Mouse (Mus musculus) stomach, postnatal 0 days (tissue): ENCODE measurements around the gene Dcst1.

Source experiments
- CTCF ChIP-seq: IDR thresholded peaks from 2 replicates; pipeline ENCODE4 v1.5.1; 2016; ENCODE audit warnings: antibody characterized with exemption, low read depth, mild to moderate bottlenecking, moderate library complexity
- EP300 ChIP-seq: optimal IDR thresholded peaks from 2 replicates; pipeline ENCODE3; 2016; ENCODE audit warnings: antibody characterized with exemption

GRCm38 (mm10) chr3:89385451-89385850 lies 20.4 kb upstream of the Dcst1 start:
- TF ChIP-seq CTCF (no peak), EP300 (no peak)
